Mouse (Mus musculus) erythroblast, embryonic 14.5 days (primary cell): ENCODE results near the gene Rtca.

Experiments
- GATA1 ChIP-seq: IDR thresholded peaks from 2 replicates; pipeline ENCODE4 v1.6.1; 2012; ENCODE audit warnings: low read length, inconsistent platforms, mixed read lengths
- TAL1 ChIP-seq: IDR thresholded peaks from 3 replicates; pipeline ENCODE4 v1.6.1; 2012; ENCODE audit warnings: low read length, inconsistent platforms, mixed read lengths

DNA sequence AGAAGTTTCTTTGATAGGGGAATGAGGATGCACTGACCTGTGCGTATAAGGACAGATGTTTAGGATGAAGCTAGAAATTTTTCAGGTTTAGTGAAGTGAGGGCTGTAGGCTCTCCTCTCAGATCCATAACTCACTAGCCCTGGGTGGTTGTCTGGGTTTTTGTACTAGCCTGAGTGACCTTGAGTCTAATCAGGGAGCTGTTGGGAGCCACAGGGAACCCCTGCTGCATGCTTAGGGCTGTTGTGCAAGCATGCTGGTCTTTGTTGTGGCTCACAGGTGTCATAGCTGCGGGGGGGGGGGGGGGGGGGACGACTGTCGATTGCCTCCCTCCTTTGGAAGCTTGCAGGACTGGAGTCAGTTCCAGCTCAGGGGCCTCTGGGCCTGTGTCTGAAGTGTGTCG is 21.7 kb upstream of the Rtca start:
- no peak for TF ChIP-seq GATA1
- TF ChIP-seq TAL1: no peak
